Mouse (Mus musculus): Measurements from ENCODE around the gene Helz2.

The Helz2 gene

GRCm38 (mm10) chr2:181238091-181238610 is 3.7 kb downstream of the Helz2 start:
- in situ Hi-C loops (cut with MboI) = no loop called here

- in situ Hi-C loops (cut with MboI) = no loop called here
Observed at GRCm38 (mm10) chr2:181237251-181238014, 4.4 kb downstream of the Helz2 start.

GRCm38 (mm10) chr2:181235681-181236566 is 5.9 kb downstream of the Helz2 start:
- in situ Hi-C loops (cut with MboI) = no loop called here

- in situ Hi-C loops (cut with MboI) = no loop called here
Observed at GRCm38 (mm10) chr2:181234680-181235079, 7.1 kb downstream of the Helz2 start.

- in situ Hi-C loops (cut with MboI) = no loop called here
Observed at GRCm38 (mm10) chr2:181233443-181233842, 8.4 kb downstream of the Helz2 start.

- in situ Hi-C loops (cut with MboI) = no loop called here
Observed at GRCm38 (mm10) chr2:181231171-181231570, 10.7 kb downstream of the Helz2 start.

GRCm38 (mm10) chr2:181228335-181228734 is 13.5 kb downstream of the Helz2 start:
- in situ Hi-C loops (cut with MboI) = no loop called here

GRCm38 (mm10) chr2:181227122-181227521 is 14.7 kb downstream of the Helz2 start:
- in situ Hi-C loops (cut with MboI) = no loop called here

GRCm38 (mm10) chr2:181224994-181225393 is 16.8 kb downstream of the Helz2 start:
- in situ Hi-C loops (cut with MboI) = no loop called here

GRCm38 (mm10) chr2:181220361-181220760 is 21.5 kb downstream of the Helz2 start:
- in situ Hi-C loops (cut with MboI) = no loop called here

- in situ Hi-C loops (cut with MboI) = no loop called here
Observed at GRCm38 (mm10) chr2:181219538-181220216, 22.1 kb downstream of the Helz2 start, which contains the start of gene Fndc11. TSS of gene Fndc11 (plus strand) at chr2:181220013.

- in situ Hi-C loops (cut with MboI) = no loop called here
Observed at GRCm38 (mm10) chr2:181218881-181219485, 22.8 kb downstream of the Helz2 start.

- in situ Hi-C loops (cut with MboI) = no loop called here
Observed at GRCm38 (mm10) chr2:181216037-181216436, 25.8 kb downstream of the Helz2 start.

- in situ Hi-C loops (cut with MboI) = no loop called here
Observed at GRCm38 (mm10) chr2:181213021-181213445, 28.8 kb downstream of the Helz2 start, which contains the start of gene Srms. TSS of gene Srms (minus strand) at chr2:181213185.

- in situ Hi-C loops (cut with MboI) = no loop called here
Observed at GRCm38 (mm10) chr2:181212389-181213020, 29.3 kb downstream of the Helz2 start.

GRCm38 (mm10) chr2:181206118-181206517 is 35.7 kb downstream of the Helz2 start:
- in situ Hi-C loops (cut with MboI) = no loop called here

GRCm38 (mm10) chr2:181205678-181206077 is 36.1 kb downstream of the Helz2 start:
- in situ Hi-C loops (cut with MboI) = no loop called here

GRCm38 (mm10) chr2:181202886-181203285 is 38.9 kb downstream of the Helz2 start:
- in situ Hi-C loops (cut with MboI) = no loop called here

GRCm38 (mm10) chr2:181202422-181202821 is 39.4 kb downstream of the Helz2 start, which contains the start of gene Ptk6:
TSS of gene Ptk6 (minus strand) at chr2:181202789.
- in situ Hi-C loops (cut with MboI) = no loop called here

GRCm38 (mm10) chr2:181201606-181202005 is 40.2 kb downstream of the Helz2 start:
- in situ Hi-C loops (cut with MboI) = no loop called here
